Mouse (Mus musculus) lung, postnatal 0 days (tissue): ENCODE measurements around the gene Crb1.
"Not testable (repeated sequence)": the region's sequence is repeated elsewhere in the genome, so short reads cannot be mapped to it uniquely, and the experiment has no call there.

Experiments
- CTCF ChIP-seq: IDR thresholded peaks from 2 replicates; pipeline ENCODE4 v1.5.1; 2016; ENCODE audit warnings: antibody characterized with exemption, mild to moderate bottlenecking
- EP300 ChIP-seq: IDR thresholded peaks from 2 replicates; pipeline ENCODE4 v1.6.1; 2016; ENCODE audit warnings: antibody characterized with exemption, mild to moderate bottlenecking, control low read depth

- TF ChIP-seq CTCF, EP300: not testable (repeated sequence)
Observed at GRCm38 (mm10) chr1:139412365-139412764, 35.5 kb upstream of the Crb1 start.
